Mouse (Mus musculus): Measurements from ENCODE around the gene Tph2. TPM values are rescaled to one million over a fixed set of nuclear protein-coding genes. Genes with fewer than 3 reads are reported as not detected.
A peak's percentile ranks its signal among the peaks of the same experiment; 100 is the strongest.
"Not testable (repeated sequence)": the region's sequence is repeated elsewhere in the genome, so short reads cannot be mapped to it uniquely, and the experiment has no call there.

Gene Tph2
- total RNA-seq (2021), result not detected
- long read RNA-seq, experiment 1, result 0 reads
- long read RNA-seq, experiment 2, result 0 reads

DNA sequence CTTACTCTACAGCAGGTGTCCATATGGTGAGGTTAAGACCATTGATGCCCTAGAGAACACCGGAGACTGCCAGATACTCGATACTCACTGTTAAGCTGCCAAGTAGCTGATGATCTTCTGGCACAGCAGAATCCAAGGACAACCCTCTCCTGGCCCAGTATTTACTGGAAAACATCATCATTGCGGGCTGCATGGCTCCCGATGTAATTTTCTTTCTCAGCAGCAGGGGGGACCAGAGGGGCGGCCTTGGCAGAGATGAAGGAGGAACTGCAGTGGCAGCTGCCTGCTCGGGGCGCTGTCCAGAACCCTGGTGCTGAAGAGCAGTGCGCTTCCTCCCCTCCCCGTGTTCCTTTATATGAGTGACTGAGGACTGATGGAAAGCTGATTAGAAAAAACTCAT lies at the start of gene Tph2:
Gene Tph2, minus strand, starts transcription at position 326 of the 400 bp plus-strand sequence.
- peak; percentile 27 to 48 for DNase-seq
- intact Hi-C loops (cut with DNase I), result no loop called here

DNA sequence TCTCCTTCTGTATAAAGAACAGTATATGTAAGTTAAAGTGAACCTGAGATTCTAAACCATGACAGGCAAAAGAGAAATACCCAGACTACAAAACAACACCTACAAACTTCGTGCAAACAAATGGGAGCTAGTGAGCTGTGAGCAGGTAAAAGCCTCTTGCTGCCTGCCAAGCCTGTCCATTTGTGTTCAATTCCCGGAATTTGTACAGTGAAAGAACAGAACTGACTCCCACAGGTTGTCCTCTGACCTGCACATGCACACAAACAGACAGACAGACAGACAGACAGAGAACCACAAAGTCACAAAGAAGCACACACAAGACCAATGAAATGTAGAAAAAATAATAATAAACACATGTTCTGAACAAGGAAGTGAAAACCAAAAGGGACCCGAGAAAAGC lies 49.0 kb upstream of the Tph2 start:
- intact Hi-C loops (cut with DNase I), result no loop called here
- no peak for DNase-seq

DNA sequence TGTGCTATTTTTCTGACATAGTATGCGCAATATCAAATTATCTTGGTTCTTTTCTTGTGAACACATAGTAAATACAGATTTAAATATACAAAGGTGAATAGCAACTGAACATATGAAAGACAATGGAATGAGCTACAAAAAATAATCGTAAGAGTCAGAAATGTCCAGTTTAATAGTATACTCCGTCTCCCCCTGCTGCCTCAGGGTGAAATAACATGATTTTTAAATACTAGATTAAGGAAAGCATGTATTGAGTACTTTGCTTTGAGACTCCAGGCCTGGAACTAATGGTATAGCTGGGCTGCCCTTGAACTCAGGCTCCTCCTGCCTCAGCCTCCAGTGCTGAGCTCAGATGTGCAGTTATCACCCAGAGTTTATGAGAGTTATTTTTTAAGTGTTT lies 47.7 kb upstream of the Tph2 start:
- DNase-seq, result no peak
- intact Hi-C loops (cut with DNase I), result no loop called here

- intact Hi-C loops (cut with DNase I), result no loop called here
- DNase-seq, result no peak
Observed at GRCm38 (mm10) chr10:115229023-115229422, 44.2 kb upstream of the Tph2 start.

DNA sequence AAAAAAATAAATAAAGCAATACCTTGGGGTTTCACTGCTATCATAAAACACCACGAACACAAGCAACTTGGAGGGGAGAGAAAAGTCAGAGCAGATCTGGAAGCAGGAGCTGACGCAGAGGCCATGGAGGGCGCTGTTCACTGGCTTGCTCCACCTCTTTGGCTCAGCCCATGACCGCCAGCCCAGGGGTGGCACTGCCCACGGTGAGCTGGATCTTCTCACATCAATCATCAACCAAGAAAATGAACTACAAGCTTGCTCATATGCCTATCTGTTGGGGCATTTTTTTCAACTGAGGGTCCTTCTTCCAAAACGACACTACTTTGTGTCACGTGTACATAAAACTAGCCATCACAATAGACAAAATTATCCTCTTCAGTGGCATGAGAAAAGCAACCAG lies 41.8 kb upstream of the Tph2 start:
- intact Hi-C loops (cut with DNase I), result no loop called here

DNA sequence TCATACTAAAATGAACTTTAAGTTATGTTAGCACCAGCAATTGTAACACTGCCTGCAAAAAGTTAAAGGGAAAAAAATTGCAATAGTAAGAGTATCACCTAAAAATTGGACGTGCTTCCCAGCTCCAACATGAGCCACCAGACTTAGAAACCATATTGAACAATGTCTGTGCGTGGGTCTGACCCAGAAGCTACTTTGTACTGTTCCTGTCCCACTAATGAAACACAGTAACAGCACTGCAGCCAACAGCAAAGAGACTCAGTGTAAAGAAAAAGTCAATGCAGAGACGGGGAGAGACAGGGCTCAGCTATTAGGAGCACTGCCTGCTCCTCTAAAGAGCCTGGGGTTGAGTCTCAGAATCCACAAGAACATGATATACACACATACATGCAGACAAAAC lies 39.0 kb upstream of the Tph2 start:
- intact Hi-C loops (cut with DNase I), result no loop called here
- no peak for DNase-seq

More for the DNA sequence above, 41.8 kb upstream of the Tph2 start:
- no peak for DNase-seq

DNA sequence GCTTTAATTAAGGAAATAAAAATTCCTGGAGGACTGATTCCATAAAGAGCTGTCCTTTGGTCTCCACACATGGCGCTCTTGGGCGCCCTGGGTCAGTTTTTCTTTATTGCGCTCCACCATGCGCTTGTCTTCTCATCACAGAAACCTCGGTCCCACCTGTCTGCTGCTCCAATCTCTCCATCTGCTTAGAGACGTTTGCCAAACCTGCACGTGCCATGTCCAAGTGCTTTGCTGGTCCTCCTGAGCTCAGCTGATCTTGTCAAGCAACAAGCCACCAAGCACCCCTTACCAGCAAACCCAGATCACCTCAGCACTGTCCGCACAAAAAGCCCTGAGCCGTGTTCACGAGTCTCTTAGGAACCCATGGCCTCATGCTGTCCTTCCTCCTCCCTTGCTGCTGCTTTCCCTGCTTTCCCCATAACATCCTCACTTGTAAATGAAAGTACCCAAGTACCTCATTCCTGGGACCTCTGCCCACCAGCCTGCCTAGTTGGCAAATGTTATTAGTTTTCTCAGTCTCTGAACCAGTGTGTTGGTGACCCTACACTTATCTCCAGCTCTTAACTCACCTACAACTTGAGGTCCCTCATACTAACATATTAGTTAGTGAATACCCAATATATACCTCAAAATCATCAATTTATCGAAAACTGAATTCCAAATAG lies 28.2 kb upstream of the Tph2 start:
- intact Hi-C loops (cut with DNase I), result loop anchor here (10.0 kb wide), 1 partner anchor 212 kb away; no protein-coding TSS in a partner anchor
- no peak for DNase-seq

- DNase-seq, result no peak
- intact Hi-C loops (cut with DNase I), result no loop called here
Observed at GRCm38 (mm10) chr10:115205825-115206224, 21.0 kb upstream of the Tph2 start.

- DNase-seq, result no peak
- intact Hi-C loops (cut with DNase I), result no loop called here
Observed at GRCm38 (mm10) chr10:115205284-115205683, 20.5 kb upstream of the Tph2 start.

DNA sequence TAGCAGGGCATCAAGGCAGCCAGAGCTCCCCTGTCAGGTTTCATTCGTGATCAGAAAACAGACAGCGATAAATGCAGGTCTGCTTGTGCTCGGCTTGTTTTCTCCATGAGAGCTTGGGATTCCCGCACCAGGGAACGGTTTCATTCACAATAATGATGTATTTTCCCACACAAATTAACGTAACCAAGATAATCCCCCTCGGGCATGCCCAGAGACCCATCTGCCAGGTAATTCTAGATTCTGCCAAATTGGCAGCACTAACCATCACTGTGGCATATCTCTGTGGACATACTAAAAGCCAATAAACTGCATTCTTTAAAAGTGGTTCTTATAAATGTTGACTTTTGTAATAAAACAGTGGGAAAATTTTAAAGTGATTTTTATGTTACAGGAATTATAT lies 6.4 kb upstream of the Tph2 start:
- intact Hi-C loops (cut with DNase I), result no loop called here

GRCm38 (mm10) chr10:115187390-115187789 lies 2.6 kb upstream of the Tph2 start:
- intact Hi-C loops (cut with DNase I), result no loop called here
- no peak for DNase-seq

More for the DNA sequence above, 6.4 kb upstream of the Tph2 start:
- DNase-seq, result no peak

DNA sequence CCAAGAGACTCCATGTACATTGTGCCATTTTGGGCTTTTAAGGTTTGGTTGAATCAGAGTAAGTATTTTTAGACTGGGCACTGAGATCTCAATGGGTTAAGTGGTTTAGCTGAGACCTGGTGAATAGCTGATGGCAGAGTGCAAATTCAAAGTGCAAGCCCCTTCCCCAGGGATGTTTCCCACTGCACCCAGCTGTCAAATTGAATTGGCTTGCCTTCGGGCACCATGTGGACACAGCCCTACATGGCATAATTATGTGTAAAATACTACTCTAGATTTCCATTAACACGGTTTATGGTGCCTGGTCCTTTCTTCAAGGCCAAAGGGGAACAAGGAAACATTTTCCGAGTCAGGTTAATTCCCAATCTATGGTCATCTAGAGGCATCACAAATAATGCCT lies 3.8 kb downstream of the Tph2 start:
- DNase-seq, result no peak
- intact Hi-C loops (cut with DNase I), result no loop called here

- DNase-seq, result not testable (repeated sequence)
Observed at GRCm38 (mm10) chr10:115178019-115178418, 6.8 kb downstream of the Tph2 start.

DNA sequence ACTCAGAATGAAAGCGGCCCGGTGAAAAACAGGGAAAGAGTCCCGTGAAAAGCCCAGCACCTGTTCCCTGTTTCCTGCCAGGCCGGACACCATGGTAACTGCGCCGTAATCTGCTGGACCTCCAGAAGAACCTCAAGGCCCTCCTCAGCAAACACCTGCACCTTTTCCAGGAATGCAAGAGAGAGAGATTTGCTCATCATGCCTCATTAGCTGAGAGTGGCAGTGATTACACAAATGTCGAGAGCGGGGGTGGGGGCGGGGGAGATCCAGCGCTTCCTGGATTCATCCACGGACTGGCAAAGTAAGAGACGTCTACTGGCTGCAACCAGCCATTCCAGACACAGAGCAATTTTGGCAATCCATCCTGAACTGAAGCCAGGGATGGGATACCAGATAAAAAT lies 9.2 kb downstream of the Tph2 start:
- intact Hi-C loops (cut with DNase I), result no loop called here
- no peak for DNase-seq

More at GRCm38 (mm10) chr10:115178019-115178418, 6.8 kb downstream of the Tph2 start:
- intact Hi-C loops (cut with DNase I), result not testable (repeated sequence)

- intact Hi-C loops (cut with DNase I), result no loop called here
- DNase-seq, result no peak
Observed at GRCm38 (mm10) chr10:115173336-115173735, 11.5 kb downstream of the Tph2 start.

DNA sequence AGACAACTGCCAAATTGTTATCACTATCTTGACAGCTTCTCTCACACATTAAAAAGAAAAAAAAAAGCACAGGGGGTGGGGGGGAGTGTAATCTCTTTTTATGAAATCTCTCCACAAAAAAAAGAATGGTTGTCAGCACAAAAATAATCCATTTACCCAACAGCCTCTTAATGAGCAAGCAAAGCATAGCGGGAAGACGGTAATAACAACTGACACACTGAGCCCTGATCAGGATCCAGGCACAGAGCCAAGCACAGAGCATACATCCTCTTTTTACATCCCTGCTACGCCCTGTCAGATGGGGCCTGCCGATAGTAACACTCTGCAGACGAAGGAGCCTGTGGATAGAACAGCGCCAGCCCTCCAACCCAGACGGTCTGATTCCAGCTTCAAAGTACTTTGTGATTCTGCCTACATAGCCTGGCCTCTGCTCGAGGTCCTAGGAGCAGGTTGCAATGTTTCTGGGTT lies 13.4 kb downstream of the Tph2 start:
- DNase-seq, result no peak
- intact Hi-C loops (cut with DNase I), result no loop called here

DNA sequence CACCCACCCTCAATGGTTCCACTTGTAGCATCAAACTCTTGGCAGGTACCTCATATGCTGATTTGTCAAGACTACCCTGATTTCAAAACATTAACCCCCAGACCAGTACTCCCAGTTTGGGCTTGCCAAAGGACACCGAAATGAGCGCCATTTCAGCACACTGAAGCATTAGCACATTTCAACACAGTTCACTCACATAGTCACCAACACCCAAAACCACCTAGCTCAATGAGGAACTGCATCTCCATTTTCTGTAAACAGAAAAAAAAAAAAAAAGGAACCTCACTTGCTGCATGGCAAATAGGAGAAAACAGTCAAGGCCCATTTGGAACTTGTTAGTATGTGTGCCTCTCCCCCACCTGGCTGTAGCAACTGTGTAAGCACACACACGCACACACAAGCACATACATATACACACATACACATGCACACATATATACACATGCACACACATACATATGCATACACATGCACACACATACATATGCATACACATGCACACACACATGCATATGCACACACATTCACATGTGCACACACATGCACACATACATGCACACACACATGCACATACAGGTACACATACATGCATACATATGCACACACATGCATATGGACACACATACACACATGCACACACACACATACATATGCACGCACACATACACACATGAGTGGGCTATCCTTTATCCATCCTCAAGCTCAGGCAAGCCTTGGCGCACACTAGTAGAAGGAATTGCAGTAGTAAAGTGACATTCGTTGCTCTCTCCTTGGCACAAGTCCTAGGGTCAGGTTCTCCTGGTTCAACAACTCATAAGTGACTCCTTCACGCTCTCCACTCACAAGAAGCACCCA lies 14.1 kb downstream of the Tph2 start:
- intact Hi-C loops (cut with DNase I), result no loop called here
- no peak for DNase-seq

DNA sequence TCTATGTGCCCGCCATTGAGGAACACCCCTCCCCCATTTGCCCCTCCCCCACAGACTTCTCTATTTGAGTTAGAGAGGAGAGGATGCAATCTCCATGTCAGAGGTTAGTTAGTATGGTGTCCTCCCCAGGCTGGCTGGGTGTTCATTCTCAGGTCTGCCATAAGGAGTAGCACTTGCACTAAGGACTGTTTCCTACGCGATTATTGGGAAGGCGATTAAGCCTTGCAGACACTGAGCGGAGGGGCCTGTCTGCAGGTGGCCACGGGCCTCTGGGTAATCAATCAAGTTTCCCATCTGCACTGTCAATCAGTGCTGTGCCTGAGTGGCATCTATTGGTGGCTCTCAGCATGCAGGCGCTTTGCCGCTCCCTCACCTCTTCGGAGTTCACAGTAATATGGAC lies 15.4 kb downstream of the Tph2 start:
- intact Hi-C loops (cut with DNase I), result no loop called here
- no peak for DNase-seq

GRCm38 (mm10) chr10:115160289-115160688 lies 24.5 kb downstream of the Tph2 start:
- intact Hi-C loops (cut with DNase I), result no loop called here
- no peak for DNase-seq

DNA sequence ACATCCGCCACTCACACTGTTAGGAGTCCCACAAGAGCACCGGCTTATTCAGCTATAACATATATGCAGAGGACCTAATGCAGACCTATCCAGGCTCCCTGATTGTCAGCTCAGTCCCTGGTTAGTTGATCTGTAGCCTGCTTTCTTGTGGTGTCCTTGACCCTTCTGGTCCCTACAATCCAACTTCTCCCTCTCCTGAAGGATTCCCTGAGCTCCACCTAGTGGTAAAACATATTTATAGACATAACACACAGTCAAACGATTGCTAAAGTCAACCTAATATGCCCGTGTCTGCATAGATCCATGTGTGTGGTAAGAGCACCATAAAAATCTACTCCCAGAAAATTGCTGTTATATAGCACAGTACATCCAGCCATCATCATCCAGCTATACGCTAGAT lies 37.5 kb downstream of the Tph2 start:
- DNase-seq, result no peak
- intact Hi-C loops (cut with DNase I), result loop anchor here (10.0 kb wide), 1 partner anchor 133 kb away; no protein-coding TSS in a partner anchor

DNA sequence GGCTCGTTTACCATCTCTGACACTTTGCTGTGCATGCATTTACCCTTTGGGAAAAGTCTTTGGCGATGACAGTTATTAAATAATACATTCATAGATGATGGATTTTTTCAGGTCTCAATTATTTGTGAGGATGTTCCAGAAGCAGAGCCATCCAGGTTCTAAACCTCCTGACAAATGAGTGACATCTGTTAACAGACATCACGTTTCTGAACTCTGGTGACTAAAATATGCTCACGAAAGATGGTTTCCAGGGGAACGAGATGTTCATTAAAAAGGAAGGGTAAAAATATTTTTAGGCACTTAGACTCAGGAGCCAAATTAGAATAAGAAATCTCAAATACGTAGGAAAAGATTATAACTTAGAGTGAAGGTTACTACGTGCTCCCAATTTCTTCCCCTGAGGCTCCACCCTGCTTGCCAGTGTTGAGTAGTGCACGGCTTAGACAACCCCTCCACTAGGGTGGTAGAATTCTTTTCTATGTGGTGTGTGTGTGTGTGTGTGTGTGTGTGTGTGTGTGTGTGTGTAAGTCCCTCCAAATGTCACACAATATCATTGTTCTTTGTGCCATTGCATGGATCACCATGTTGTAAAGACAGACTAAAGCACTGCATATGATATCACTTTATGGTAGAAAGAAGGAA lies 38.4 kb downstream of the Tph2 start:
- DNase-seq, result no peak
- intact Hi-C loops (cut with DNase I), result loop anchor here (10.0 kb wide), 1 partner anchor 132 kb away; no protein-coding TSS in a partner anchor
